Mouse (Mus musculus): Measurements from ENCODE around the gene Agr2. TPM values are rescaled to one million over a fixed set of nuclear protein-coding genes. Genes with fewer than 3 reads are reported as not detected.

Agr2 gene
- polyA plus RNA-seq (2015; fragmentation: Nextera tagmentation; extraction: Ambion mirVana): 0.40 TPM in 1 of 2 replicates, not detected in the other

DNA sequence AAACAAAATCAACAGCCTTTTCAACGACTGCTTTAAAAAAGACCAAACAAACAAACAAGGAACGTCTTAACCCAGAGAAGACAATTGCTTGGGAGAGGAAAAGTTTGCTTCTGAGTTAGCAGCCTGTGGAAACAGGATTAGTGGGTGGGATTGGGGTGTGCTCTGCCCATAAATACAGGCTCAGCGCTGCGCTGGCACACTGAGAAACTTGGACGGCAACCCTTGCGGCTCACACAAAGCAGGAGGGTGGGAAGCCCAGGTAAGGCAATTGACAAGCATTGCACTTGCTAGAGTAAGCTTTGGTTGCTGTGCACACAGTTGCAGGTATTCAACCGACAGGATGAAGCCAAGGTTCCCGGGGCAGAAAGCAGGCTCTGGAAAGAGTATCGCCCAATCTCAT is at the start of gene Agr2:
TSS of gene Agr2 (plus strand) at position 197 of the 400 bp plus-strand sequence.
- ATAC-seq (ENCODE audit: low read depth): no peak
- H3K4me2 ChIP-seq: no peak within 1 kb of the TSS
- H3K36me3 ChIP-seq: no peaks in the 10 kb centered on the region
- 77% methylated on average over 9 of the region's 9 CpGs for WGBS
- H3K27me3 ChIP-seq: no peaks in the 10 kb centered on the region
- peak within 1 kb of the TSS; percentile 54 for H3K27ac ChIP-seq (replicated peaks)
- H3K4me1 ChIP-seq (replicated peaks): peaks cover 22% of the 10 kb centered on the region
- no peak within 1 kb of the TSS for H3K9ac ChIP-seq
- no peak within 1 kb of the TSS for H3K4me3 ChIP-seq
- no peaks in the 10 kb centered on the region for H3K9me3 ChIP-seq

- Histone ChIP-seq H3K9me3 (no peaks in the 10 kb centered on the region), H3K27me3 (no peaks in the 10 kb centered on the region), H3K36me3 (no peaks in the 10 kb centered on the region), H3K4me3 (no peak overlapping the region), H3K27ac (replicated peaks) (no peak overlapping the region), H3K4me2 (no peak overlapping the region), H3K4me1 (replicated peaks) (no peaks in the 10 kb centered on the region), H3K9ac (no peak overlapping the region)
- 78% methylated on average over 1 of the region's 1 CpGs for WGBS
- no peak for ATAC-seq (ENCODE audit: low read depth)
These were observed 41.0 kb upstream of the Agr2 start for GRCm38 (mm10) chr12:35951757-35952156.

DNA sequence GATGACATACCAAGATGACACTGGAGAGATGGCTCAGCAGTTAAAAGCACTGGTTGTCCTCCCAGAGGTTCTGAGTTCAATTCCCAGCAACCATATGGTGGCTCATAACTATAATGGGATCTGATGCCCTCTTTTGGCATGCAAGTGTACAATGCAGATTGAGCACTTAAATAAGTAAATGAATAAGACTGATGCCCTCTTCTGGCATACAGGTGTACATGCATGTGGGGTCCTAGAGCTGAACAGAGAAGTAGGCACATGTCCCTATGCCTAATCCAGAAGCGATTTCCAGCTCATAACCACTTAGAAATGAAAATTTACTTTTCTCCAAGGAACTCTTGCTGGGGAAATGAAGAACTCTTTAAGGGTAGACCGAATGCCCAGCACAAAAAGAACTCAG is 35.5 kb upstream of the Agr2 start:
- Histone ChIP-seq H3K9me3 (no peaks in the 10 kb centered on the region), H3K4me3 (no peak overlapping the region), H3K36me3 (no peaks in the 10 kb centered on the region), H3K4me2 (no peak overlapping the region), H3K9ac (no peak overlapping the region), H3K27ac (replicated peaks) (no peak overlapping the region), H3K4me1 (replicated peaks) (no peaks in the 10 kb centered on the region), H3K27me3 (no peaks in the 10 kb centered on the region)
- 88% methylated on average over 2 of the region's 2 CpGs for WGBS
- ATAC-seq (ENCODE audit: low read depth): no peak

DNA sequence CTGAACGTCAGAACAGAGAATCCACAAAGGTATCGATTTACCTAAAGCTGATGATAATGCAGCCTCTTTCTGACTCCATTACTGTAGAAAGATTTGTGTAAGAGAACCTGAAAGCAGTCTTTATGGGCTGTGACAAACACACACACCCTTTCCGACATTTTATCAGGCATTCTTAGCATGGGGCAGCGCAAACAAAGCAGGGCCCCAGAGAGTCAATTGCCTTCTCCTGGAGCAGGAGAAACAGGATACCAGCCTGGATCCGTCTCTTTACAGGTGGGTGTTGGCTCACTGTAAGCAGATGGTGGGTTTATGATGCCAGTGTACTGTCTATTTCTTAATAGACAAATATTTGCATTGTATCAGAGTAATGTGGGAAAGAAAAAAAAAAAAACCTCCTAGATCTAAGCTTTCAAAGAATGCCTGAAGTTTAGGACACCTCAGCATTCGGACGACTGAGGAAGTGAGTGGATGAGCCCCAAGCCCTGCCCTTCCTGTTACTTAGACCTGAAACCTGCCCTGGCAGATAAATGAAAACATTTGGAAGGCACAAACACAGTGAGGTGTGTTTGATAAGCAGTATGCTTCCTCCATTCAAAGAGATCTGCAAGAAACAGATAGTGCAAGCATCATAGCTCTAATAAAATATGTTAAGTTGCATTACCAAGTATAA is 26.5 kb upstream of the Agr2 start:
- Histone ChIP-seq H3K27ac (replicated peaks) (no peak overlapping the region), H3K9me3 (no peaks in the 10 kb centered on the region), H3K4me2 (no peak overlapping the region), H3K4me3 (no peak overlapping the region), H3K4me1 (replicated peaks) (no peaks in the 10 kb centered on the region), H3K36me3 (no peaks in the 10 kb centered on the region), H3K27me3 (no peaks in the 10 kb centered on the region), H3K9ac (no peak overlapping the region)
- 54% methylated on average over 7 of the region's 7 CpGs for WGBS
- no peak for ATAC-seq (ENCODE audit: low read depth)

DNA sequence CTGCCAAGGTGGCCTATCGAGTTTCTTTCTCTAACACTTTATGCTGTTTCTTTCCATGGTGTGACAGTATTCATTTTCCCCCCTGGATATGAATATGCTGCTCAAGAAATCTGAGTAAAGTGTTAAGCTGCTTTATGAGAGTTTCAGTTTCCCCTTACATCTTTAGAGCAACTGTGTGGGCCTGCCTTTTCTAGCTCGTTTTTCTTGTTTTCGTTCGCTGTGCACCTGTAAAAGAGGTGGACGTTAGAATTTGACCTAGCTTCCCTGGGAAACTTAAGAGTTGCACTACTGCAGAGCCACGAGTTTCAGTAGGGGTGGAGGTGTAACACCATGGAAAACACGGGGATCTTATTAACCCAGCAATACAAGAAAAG is 26.0 kb upstream of the Agr2 start:
- no peak overlapping the region for H3K27ac ChIP-seq (replicated peaks)
- no peaks in the 10 kb centered on the region for H3K27me3 ChIP-seq
- no peaks in the 10 kb centered on the region for H3K4me1 ChIP-seq (replicated peaks)
- WGBS: 84% methylated on average over 7 of the region's 7 CpGs
- no peak for ATAC-seq (ENCODE audit: low read depth)
- H3K4me2 ChIP-seq: no peak overlapping the region
- no peaks in the 10 kb centered on the region for H3K9me3 ChIP-seq
- no peak overlapping the region for H3K9ac ChIP-seq
- no peak overlapping the region for H3K4me3 ChIP-seq
- H3K36me3 ChIP-seq: no peaks in the 10 kb centered on the region

DNA sequence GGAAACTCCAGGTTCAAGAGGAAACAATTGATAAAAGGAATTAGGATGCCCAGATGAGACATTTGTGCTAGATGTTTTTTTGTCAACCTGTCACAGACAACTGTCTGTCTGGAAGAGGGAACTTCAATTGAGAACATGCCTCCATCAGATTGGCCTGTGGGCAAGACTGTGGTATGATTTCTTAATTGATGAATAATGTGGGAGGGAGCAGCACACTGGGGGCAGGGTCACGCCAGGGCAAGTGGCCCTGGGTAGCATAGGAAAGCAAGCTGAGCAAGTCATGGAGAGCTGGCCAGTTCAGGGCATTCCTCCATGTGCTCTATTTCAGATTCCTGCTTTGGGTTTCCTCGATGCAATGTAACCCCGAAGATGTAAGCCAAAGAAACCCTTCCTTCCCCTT is 16.8 kb upstream of the Agr2 start:
- Histone ChIP-seq H3K4me1 (replicated peaks) (peaks cover 7% of the 10 kb centered on the region), H3K9ac (no peak overlapping the region), H3K4me3 (no peak overlapping the region), H3K9me3 (no peaks in the 10 kb centered on the region), H3K4me2 (no peak overlapping the region), H3K36me3 (no peaks in the 10 kb centered on the region), H3K27ac (replicated peaks) (no peak overlapping the region), H3K27me3 (no peaks in the 10 kb centered on the region)
- WGBS: 89% methylated on average over 3 of the region's 3 CpGs
- ATAC-seq (ENCODE audit: low read depth): no peak

GRCm38 (mm10) chr12:35977633-35978246 is 15.0 kb upstream of the Agr2 start:
- ATAC-seq (ENCODE audit: low read depth): peak; percentile 57; the same call in 1 of the 2 replicates
- peaks cover 15% of the 10 kb centered on the region for H3K4me1 ChIP-seq (replicated peaks)
- H3K27me3 ChIP-seq: no peaks in the 10 kb centered on the region
- 31% methylated on average over 6 of the region's 6 CpGs for WGBS
- H3K9ac ChIP-seq: no peak overlapping the region
- H3K9me3 ChIP-seq: no peaks in the 10 kb centered on the region
- peak overlapping the region; percentile 54; the same call in 1 of the 2 replicates for H3K27ac ChIP-seq (replicated peaks)
- H3K36me3 ChIP-seq: no peaks in the 10 kb centered on the region
- no peak overlapping the region for H3K4me2 ChIP-seq
- H3K4me3 ChIP-seq: no peak overlapping the region

DNA sequence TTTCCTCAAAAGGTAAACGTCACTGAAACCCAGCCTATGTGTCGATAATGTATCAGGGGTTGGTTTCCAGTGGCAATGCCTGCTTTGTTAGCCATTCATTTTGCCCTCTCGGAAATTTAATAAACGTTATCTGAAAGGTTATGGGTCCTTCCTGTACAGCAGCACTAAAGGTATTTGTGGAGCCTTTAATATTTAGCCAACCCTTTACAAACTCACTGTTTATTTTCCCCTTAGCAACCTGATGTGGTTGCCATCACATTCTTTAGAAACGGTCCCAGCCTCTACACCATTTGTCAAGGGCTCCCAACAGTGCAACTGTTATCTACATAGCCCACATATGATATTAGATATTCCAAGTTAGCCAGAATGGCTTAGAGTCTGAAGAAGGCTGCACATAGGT is 13.1 kb upstream of the Agr2 start:
- Histone ChIP-seq H3K27ac (replicated peaks) (no peak overlapping the region), H3K4me2 (no peak overlapping the region), H3K36me3 (no peaks in the 10 kb centered on the region), H3K9me3 (no peaks in the 10 kb centered on the region), H3K27me3 (no peaks in the 10 kb centered on the region), H3K9ac (no peak overlapping the region), H3K4me3 (no peak overlapping the region), H3K4me1 (replicated peaks) (peaks cover 15% of the 10 kb centered on the region)
- no peak for ATAC-seq (ENCODE audit: low read depth)
- 88% methylated on average over 5 of the region's 5 CpGs for WGBS

- ATAC-seq (ENCODE audit: low read depth): peak; percentile 90
- H3K4me2 ChIP-seq: no peak overlapping the region
These were observed 10.9 kb upstream of the Agr2 start for GRCm38 (mm10) chr12:35981732-35982360.

GRCm38 (mm10) chr12:35983472-35983871 is 9.2 kb upstream of the Agr2 start:
- Histone ChIP-seq H3K27me3 (no peaks in the 10 kb centered on the region), H3K27ac (replicated peaks) (no peak overlapping the region), H3K9ac (no peak overlapping the region), H3K36me3 (no peaks in the 10 kb centered on the region), H3K9me3 (no peaks in the 10 kb centered on the region), H3K4me2 (no peak overlapping the region), H3K4me3 (no peak overlapping the region), H3K4me1 (replicated peaks) (peaks cover 8% of the 10 kb centered on the region)
- ATAC-seq (ENCODE audit: low read depth): no peak
- 96% methylated on average over 9 of the region's 9 CpGs for WGBS

More at GRCm38 (mm10) chr12:35981732-35982360, 10.9 kb upstream of the Agr2 start:
- WGBS: 40% methylated on average over 6 of the region's 6 CpGs
- H3K36me3 ChIP-seq: no peaks in the 10 kb centered on the region
- H3K4me1 ChIP-seq (replicated peaks): peaks cover 15% of the 10 kb centered on the region
- H3K4me3 ChIP-seq: no peak overlapping the region
- H3K9me3 ChIP-seq: no peaks in the 10 kb centered on the region
- peak overlapping the region; percentile 46 for H3K27ac ChIP-seq (replicated peaks)
- no peaks in the 10 kb centered on the region for H3K27me3 ChIP-seq
- no peak overlapping the region for H3K9ac ChIP-seq

DNA sequence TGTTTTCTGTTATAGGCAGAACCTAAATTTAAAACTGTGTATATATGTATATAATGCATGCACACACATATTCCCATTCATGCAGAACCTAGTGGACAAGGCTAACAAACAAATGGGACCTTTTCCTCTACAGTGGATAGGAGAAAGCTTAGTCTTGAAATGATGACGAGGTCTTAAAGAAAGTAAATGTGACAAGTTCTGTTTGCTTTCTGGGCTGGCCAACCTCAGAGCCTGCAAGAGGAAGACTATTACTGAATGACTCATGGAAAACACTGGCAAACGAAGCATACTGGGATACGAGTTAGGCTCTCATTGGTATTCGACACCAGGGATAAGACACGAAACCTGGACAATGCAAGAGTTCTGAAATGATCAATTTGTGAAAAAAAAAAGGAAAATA is 8.0 kb upstream of the Agr2 start:
- Histone ChIP-seq H3K9ac (no peak overlapping the region), H3K9me3 (no peaks in the 10 kb centered on the region), H3K36me3 (no peaks in the 10 kb centered on the region), H3K27me3 (no peaks in the 10 kb centered on the region), H3K27ac (replicated peaks) (no peak overlapping the region), H3K4me1 (replicated peaks) (peaks cover 8% of the 10 kb centered on the region), H3K4me3 (no peak overlapping the region), H3K4me2 (no peak overlapping the region)
- no peak for ATAC-seq (ENCODE audit: low read depth)
- 88% methylated on average over 5 of the region's 5 CpGs for WGBS

DNA sequence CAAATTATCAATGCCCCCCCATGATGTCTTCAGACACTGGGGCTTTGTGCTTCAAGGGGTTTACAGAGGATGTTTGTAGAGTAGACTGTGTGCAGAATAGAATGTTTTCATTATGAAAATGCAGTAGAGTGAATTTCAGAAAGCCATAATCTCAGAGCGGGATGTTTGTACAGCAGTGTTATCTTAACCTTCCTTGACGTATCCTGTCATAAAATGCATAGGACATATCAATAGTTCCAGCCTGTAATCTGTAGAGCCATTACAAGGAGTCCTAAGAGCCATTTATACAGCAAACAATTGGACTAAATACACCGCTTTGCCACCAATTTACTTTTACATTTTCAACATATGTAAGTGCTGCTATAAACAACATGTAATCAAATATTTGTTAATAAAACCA is 876 bp downstream of the Agr2 start:
- Histone ChIP-seq H3K4me3 (no peak overlapping the region), H3K4me2 (no peak overlapping the region), H3K9me3 (no peaks in the 10 kb centered on the region), H3K27me3 (no peaks in the 10 kb centered on the region), H3K27ac (replicated peaks) (peak overlapping the region; percentile 54), H3K36me3 (no peaks in the 10 kb centered on the region), H3K9ac (no peak overlapping the region), H3K4me1 (replicated peaks) (peaks cover 27% of the 10 kb centered on the region)
- WGBS: 70% methylated on average over 3 of the region's 3 CpGs
- ATAC-seq (ENCODE audit: low read depth): no peak
